Mouse (Mus musculus): Measurements from ENCODE around the gene Armh3. TPM values are rescaled to one million over a fixed set of nuclear protein-coding genes. Genes with fewer than 3 reads are reported as not detected.
A peak's percentile ranks its signal among the peaks of the same experiment; 100 is the strongest.

Armh3 gene
- total and polyA plus RNA-seq, 3 experiments, result 13.9 to 14.6 (median 14.2) TPM

DNA sequence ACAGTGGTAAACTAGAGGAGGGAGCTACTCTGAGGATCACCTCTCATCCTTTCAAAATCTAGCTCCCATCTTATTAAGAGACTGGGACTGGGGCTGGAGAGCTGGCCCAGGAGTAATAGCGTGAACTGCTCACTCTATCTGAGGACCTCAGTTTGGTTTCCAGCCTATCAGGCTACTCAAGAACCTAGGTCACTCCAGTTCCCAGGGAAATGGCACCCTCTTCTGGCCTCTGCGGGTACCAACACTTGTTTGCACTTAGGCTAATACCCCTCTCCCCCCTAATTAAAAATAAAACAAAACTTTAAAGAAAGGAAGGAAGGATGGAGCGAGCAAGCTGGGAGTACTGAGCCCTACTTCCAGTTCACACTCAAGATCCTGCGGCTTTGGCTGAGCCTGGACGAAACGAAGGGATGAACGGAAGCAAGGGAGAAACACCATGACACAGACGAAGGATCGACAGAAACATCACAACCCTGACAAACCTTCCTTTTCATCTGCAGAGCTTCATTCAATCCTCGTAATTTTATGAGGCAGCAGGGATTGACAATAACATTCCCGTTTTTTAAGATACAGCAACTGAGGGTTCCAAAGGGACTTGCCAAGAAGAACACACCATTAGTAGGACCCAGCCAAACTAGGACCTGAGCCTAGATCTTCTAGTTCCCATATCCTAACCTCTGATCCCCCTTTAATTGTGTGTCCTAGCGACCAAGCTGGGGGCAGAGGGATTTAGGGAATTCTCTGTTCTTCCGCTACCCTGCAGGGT, 38.4 kb upstream of the Armh3 start:
- Histone ChIP-seq H3K27ac (no peak overlapping the region), H3K9ac (ENCODE audit: low read depth, low read length) (no peak overlapping the region), H3K36me3 (ENCODE audit: control insufficient read depth, insufficient read depth, low read length) (peaks cover 9% of the 10 kb centered on the region; the same call in 1 of the 2 replicates), H3K4me3 (no peak overlapping the region), H3K27me3 (ENCODE audit: control insufficient read depth, insufficient read depth, low read length) (no peaks in the 10 kb centered on the region), H3K4me1 (ENCODE audit: control insufficient read depth, insufficient read depth, low read length) (peaks cover 20% of the 10 kb centered on the region), H3K79me2 (replicated peaks; ENCODE audit: control insufficient read depth, insufficient read depth, low read length) (peaks cover 2% of the 10 kb centered on the region)
- intact Hi-C loops (cut with DNase I), result no loop called here
- no peak for DNase-seq
- TF ChIP-seq EP300 (IDR thresholded peaks at IDR 0.05; ENCODE audit: insufficient read depth, low read depth, low read length), result no peak
- peak; percentile 60 for TF ChIP-seq CTCF (IDR thresholded peaks at IDR 0.05)
- WGBS, result 62% methylated on average over 13 of the region's 13 CpGs

DNA sequence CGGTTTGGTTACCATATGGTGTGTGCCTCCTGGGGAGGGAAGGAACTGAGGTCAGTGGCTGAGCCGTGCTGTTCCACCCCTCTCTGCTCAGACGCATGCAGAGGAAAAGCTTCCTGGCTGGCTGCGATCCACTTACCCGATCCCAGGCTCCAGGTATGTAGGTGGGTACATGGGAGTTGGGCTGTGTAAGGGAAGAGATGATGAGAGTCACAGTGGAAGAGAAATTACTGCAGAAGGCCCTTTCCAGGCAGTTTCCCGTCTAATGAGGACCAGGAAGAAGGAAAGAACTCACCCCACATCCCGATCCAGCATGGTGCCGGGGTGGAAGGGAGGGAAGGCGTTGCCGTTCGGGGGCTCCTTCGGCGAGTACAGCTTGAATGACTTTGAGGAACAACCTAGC, 37.7 kb upstream of the Armh3 start:
- TF ChIP-seq POLR2A (IDR thresholded peaks at IDR 0.05; ENCODE audit: insufficient read depth, low read depth, low read length), result no peak
- TF ChIP-seq EP300 (IDR thresholded peaks at IDR 0.05; ENCODE audit: insufficient read depth, low read depth, low read length), result no peak
- no peak for TF ChIP-seq CTCF (IDR thresholded peaks at IDR 0.05)
- intact Hi-C loops (cut with DNase I), result no loop called here
- Histone ChIP-seq H3K27ac (no peak overlapping the region), H3K4me3 (no peak overlapping the region), H3K79me2 (replicated peaks; ENCODE audit: control insufficient read depth, insufficient read depth, low read length) (no peaks in the 10 kb centered on the region; the same call in 1 of the 2 replicates), H3K27me3 (ENCODE audit: control insufficient read depth, insufficient read depth, low read length) (no peaks in the 10 kb centered on the region), H3K4me1 (ENCODE audit: control insufficient read depth, insufficient read depth, low read length) (peaks cover 14% of the 10 kb centered on the region), H3K9ac (ENCODE audit: low read depth, low read length) (no peak overlapping the region), H3K36me3 (ENCODE audit: control insufficient read depth, insufficient read depth, low read length) (peaks cover 4% of the 10 kb centered on the region; the same call in 1 of the 2 replicates)
- no peak for DNase-seq
- 67% methylated on average over 13 of the region's 13 CpGs for WGBS

DNA sequence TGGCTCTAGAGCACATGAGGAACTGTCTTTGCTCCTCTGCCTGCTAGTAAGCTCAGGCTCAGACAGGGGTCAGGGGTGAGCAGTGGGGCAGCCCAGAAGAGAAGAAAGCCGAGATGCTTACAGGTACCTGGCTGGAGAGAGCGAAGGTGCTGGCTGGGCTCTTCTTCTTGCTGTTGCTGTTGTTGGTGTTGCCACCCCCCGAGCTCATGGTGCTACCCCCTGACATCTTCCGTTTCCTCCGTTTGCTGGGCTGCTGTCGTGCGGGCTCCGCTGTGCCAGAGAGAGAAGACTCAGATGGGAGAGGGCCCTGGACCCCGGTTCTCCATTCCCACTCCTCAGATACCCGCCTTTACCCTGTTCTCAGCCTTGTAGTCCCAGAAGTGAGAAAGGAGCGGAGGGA, 35.6 kb upstream of the Armh3 start:
- Histone ChIP-seq H3K4me1 (ENCODE audit: control insufficient read depth, insufficient read depth, low read length) (peaks cover 9% of the 10 kb centered on the region), H3K79me2 (replicated peaks; ENCODE audit: control insufficient read depth, insufficient read depth, low read length) (no peaks in the 10 kb centered on the region; the same call in 1 of the 2 replicates), H3K27ac (no peak overlapping the region), H3K36me3 (ENCODE audit: control insufficient read depth, insufficient read depth, low read length) (no peaks in the 10 kb centered on the region; the same call in 1 of the 2 replicates), H3K27me3 (ENCODE audit: control insufficient read depth, insufficient read depth, low read length) (no peaks in the 10 kb centered on the region), H3K9ac (ENCODE audit: low read depth, low read length) (no peak overlapping the region), H3K4me3 (no peak overlapping the region)
- TF ChIP-seq POLR2A (IDR thresholded peaks at IDR 0.05; ENCODE audit: insufficient read depth, low read depth, low read length), result no peak
- no peak for TF ChIP-seq EP300 (IDR thresholded peaks at IDR 0.05; ENCODE audit: insufficient read depth, low read depth, low read length)
- WGBS, result 96% methylated on average over 11 of the region's 11 CpGs
- DNase-seq, result no peak
- intact Hi-C loops (cut with DNase I), result no loop called here

DNA sequence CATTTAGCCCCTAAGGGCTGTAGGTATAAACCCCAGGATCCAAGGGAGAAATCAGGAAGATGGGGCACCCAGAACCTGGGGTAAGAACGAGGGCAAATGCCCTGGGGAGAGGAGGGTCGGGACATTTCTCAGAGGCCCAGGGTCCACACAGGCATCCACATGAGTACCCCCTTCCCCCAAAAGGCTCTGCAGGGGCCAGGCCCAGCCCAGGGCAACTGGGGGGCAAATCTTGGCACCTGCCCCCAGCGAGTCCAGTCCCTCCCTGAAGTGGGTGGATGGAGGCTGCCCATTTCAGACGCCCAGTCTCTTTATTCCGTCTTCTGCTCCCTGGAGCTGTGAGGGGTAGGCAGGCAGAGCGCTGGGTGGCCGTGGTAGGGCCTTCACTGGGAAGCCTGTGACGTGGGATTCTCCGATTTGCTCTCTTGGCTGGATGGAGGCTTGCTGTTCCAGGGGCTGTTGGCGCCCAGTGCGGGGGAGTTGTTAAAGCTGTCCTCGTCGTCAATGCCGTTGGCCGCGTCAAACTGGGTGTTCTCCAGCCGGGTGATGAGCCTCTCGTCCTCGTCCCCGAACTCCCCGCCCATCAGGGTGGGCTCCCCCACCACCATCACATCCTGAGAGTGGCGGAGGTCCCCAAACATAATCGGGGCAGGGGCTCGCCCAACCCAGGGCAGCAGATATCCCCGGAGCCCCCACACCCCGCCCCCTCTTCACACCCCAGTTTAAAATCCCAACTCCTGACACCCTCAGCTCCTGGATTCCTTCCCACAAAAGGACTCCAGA, 34.6 kb upstream of the Armh3 start:
- Histone ChIP-seq H3K27me3 (ENCODE audit: control insufficient read depth, insufficient read depth, low read length) (no peaks in the 10 kb centered on the region), H3K36me3 (ENCODE audit: control insufficient read depth, insufficient read depth, low read length) (no peaks in the 10 kb centered on the region; the same call in 1 of the 2 replicates), H3K27ac (no peak overlapping the region), H3K9ac (ENCODE audit: low read depth, low read length) (no peak overlapping the region), H3K4me3 (no peak overlapping the region), H3K4me1 (ENCODE audit: control insufficient read depth, insufficient read depth, low read length) (peaks cover 6% of the 10 kb centered on the region), H3K79me2 (replicated peaks; ENCODE audit: control insufficient read depth, insufficient read depth, low read length) (no peaks in the 10 kb centered on the region; the same call in 1 of the 2 replicates)
- TF ChIP-seq POLR2A (IDR thresholded peaks at IDR 0.05; ENCODE audit: insufficient read depth, low read depth, low read length), result no peak
- TF ChIP-seq EP300 (IDR thresholded peaks at IDR 0.05; ENCODE audit: insufficient read depth, low read depth, low read length), result no peak
- TF ChIP-seq CTCF (IDR thresholded peaks at IDR 0.05), result no peak
- intact Hi-C loops (cut with DNase I), result no loop called here
- no peak for DNase-seq
- WGBS, result 81% methylated on average over 26 of the region's 26 CpGs

DNA sequence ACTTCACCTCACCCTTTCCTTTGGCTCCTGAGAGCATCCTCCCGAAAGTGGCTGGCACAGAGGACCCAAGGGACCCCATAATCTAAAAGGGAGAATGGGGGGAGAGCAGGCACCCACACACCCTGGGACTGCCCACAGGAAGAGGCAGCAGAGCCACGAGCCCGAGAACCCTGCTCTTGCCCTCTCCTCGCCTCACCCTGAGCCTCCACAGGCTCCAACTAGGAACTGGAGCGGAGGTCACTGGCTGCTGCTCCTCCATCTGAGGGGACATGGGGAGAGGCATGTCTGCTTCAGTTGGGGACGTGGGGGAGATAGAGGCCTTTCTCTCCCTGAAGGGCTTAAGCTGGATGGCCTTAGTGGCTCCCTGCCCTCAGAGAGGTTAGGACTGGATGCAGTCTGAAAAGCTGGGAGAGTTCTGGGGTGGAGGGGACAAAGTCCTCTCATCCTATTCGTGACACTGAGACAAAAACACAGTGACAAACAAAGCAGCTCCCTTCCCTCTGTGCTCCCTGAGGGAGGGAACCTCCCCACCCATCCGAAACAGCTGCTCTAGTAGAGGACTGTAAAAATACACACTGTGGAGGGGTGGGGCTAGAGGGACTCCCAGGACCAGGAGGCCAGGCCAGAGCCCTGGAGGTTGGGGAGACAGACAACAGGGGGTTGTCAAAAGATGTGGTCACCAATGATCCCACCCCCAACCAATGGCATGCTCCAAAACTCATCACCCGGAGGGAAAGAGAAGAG, 33.6 kb upstream of the Armh3 start:
- no peaks in the 10 kb centered on the region for H3K36me3 ChIP-seq (ENCODE audit: control insufficient read depth, insufficient read depth, low read length)
- H3K27ac ChIP-seq, result no peak overlapping the region
- H3K79me2 ChIP-seq (replicated peaks; ENCODE audit: control insufficient read depth, insufficient read depth, low read length), result no peaks in the 10 kb centered on the region
- intact Hi-C loops (cut with DNase I), result no loop called here
- no peaks in the 10 kb centered on the region for H3K27me3 ChIP-seq (ENCODE audit: control insufficient read depth, insufficient read depth, low read length)
- no peak overlapping the region for H3K4me3 ChIP-seq
- no peak for DNase-seq
- no peaks in the 10 kb centered on the region for H3K4me1 ChIP-seq (ENCODE audit: control insufficient read depth, insufficient read depth, low read length)
- WGBS, result 56% methylated on average over 9 of the region's 9 CpGs
- no peak overlapping the region for H3K9ac ChIP-seq (ENCODE audit: low read depth, low read length)
- TF ChIP-seq POLR2A (IDR thresholded peaks at IDR 0.05; ENCODE audit: insufficient read depth, low read depth, low read length) (no peak), EP300 (IDR thresholded peaks at IDR 0.05; ENCODE audit: insufficient read depth, low read depth, low read length) (no peak), CTCF (IDR thresholded peaks at IDR 0.05) (no peak)
